Mouse (Mus musculus) cerebellum, postnatal 25 days (tissue): Measurements from ENCODE around the gene Prdx2.

ENCODE experiments used
- DNase-seq, 2 experiments: peaks; one replicate each; pipeline ENCODE4 v3.0.0; 2021; ENCODE audit warnings: mixed read lengths in 2 of 2

The Prdx2 gene

GRCm38 (mm10) chr8:84969241-84970134 is at the start of gene Prdx2, which contains the start of the genes Gm49661 and Rnaseh2a:
Gene Prdx2, plus strand, starts transcription at chr8:84969587.
Gene Gm49661, minus strand, starts transcription at chr8:84969433.
Gene Rnaseh2a, minus strand, starts transcription at chr8:84969767.
- DNase-seq: peak; percentile 85 to 91

- DNase-seq: no peak
These were observed 47.8 kb upstream of the Prdx2 start for GRCm38 (mm10) chr8:84921596-84921995.

DNA sequence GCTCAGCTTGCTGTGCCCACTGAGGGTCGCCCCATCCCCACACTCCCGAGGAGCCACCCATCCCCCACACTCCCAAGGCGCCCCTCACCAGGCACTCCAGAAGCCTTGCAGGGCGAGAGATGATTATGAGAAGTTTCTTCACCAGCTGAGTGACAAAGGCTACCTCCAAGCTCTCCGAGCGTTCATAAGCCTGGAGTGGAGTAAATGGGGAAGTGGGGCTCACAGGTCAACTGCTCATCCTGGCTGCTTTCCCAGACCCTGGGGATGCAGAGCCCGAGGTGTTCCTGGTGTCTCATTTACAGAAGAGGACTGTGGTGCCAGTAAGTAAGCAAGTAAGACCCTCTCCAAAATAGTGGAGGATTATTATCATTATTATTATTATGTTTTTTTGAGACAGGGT is 43.8 kb upstream of the Prdx2 start:
- no peak for DNase-seq

DNA sequence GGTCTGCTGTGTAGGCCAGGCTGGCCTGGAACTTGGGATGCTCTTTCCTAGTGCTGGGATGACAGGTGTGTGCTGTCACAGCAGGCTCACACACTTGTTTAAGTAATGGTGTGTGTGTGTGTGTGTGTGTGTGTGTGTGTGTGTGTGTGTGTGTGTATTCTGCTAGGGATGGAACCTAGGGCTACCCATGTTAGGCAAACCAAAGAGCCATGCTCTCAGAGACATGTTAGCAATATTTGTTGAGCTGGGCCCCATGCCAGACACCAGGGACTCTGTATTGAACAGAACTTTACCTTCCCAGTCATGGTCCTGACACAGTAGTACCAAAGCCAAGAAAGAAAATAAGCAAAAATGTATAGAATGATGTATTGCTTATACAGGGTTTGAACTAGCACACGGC is 41.9 kb upstream of the Prdx2 start:
- DNase-seq: no peak

- peak; percentile 85 to 92 for DNase-seq
These were observed 40.7 kb upstream of the Prdx2 start for GRCm38 (mm10) chr8:84928456-84929306.

GRCm38 (mm10) chr8:84930582-84930981 is 38.8 kb upstream of the Prdx2 start:
- DNase-seq: no peak

- no peak for DNase-seq
These were observed 35.4 kb upstream of the Prdx2 start for GRCm38 (mm10) chr8:84933767-84934559.

DNA sequence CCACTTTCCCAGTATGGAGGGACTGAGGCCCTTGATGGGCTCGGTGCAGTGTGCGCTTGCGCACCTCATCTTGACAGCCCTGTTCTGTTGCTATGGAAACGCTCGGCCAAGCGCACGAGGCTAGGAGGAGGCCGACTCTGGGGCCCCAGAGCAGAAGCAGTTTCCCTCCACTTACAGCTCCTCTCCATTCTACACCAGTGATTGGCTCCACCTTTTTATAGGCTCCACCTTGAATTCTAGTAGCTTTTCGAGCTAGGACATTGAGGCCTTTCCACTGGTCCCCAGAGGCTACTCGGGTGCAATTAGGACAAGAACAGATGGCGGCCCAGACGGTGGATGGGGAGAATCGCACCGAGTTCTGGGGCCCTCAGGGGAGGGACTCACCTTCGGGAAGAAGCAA is 34.5 kb upstream of the Prdx2 start:
- DNase-seq: peak; percentile 80 to 81

DNA sequence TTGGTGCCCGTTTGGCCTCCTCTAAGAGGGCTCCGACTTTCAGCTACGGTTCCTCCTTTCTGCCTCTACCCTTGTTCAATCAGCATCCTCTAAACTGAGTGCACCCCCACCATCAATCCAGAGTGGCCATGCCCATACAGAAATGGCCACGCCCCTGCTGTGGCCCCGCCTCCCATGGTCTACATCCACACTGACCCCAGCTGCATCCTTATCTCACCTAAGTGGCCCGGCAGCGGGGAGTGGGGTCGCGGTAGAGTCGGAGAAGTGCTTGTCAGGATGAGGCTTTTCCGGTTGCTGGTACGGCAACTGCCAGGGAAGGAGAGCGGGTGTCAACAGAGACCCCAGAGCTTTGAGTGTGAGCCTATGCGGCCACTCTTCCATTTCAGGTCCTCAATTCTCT is 33.9 kb upstream of the Prdx2 start:
- DNase-seq: peak; percentile 56 to 67

DNA sequence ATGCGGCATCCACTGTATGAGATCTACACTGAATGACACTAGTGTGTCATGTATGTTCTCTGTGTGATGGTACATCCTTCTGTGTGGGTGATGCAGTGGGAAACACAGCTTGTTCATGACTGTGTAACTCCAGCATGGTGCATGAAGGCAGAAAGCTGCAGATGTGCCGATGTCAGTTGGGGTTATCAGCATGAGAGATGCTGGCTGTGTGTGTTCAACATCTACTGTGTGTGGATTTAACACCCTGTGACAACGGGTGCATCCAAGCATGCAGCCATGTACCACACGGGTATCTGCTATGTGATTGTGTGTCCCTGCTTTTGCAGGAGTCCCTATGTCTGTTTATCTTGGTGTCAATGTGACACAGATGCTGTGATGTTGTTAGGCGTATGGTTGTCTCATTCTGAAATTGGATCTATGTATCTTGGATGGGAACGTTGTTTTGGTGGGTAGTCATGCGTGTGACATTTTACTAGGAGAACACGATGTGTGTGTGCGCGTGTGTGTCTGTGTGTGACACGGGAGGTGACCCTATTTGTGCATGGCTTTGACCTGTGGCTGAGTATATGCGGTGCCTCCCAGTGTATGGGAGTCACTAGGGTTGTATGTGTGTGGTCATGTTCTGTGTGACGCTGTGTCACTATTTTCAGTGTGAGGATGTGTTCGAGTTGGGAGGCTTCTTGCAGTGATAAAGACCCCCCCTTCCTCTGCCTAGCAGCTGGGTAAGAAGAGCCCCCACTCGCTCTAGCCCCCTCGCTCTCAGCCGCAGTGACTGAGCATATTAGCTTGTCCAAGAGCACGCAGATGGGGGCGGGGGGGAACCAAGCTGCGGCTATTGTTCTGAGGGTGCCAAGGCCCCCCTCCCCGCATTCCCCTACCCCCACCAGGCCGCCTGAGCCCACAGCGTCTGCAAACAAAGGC is 33.1 kb upstream of the Prdx2 start:
- DNase-seq: peak; percentile 55 to 67

DNA sequence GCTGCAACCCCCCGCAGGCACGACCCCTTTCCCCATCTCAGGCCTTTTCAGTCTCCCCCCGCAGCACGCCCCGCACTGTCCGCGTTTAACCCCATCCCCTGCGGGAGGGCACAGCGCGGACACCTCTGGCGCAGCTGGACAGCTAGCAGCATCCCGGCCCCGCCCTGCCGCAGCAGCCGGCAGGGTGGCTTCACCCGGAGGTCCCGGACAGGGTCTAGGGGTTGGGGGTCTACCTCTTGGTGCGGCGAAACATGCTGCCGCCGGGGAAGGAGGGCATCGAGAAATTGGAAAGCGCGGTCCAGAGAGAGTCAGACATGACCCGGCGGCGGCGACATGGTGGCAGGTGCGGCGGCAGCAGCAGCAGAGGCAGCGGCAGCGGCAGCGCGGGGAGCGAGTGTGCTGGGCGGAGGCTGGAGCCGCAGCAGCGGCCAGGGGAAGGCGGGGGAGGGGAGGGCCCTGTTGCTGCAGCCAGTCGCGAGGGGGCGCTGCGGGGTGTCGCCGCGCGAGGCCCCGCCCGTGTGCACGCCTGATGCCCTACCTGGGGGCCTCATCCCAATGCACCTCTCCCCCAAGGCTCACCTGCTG is 32.3 kb upstream of the Prdx2 start, which contains the start of gene Mast1:
TSS of gene Mast1 (minus strand) at position 398 of the 585 bp plus-strand sequence.
- DNase-seq: peak; percentile 92 to 97

DNA sequence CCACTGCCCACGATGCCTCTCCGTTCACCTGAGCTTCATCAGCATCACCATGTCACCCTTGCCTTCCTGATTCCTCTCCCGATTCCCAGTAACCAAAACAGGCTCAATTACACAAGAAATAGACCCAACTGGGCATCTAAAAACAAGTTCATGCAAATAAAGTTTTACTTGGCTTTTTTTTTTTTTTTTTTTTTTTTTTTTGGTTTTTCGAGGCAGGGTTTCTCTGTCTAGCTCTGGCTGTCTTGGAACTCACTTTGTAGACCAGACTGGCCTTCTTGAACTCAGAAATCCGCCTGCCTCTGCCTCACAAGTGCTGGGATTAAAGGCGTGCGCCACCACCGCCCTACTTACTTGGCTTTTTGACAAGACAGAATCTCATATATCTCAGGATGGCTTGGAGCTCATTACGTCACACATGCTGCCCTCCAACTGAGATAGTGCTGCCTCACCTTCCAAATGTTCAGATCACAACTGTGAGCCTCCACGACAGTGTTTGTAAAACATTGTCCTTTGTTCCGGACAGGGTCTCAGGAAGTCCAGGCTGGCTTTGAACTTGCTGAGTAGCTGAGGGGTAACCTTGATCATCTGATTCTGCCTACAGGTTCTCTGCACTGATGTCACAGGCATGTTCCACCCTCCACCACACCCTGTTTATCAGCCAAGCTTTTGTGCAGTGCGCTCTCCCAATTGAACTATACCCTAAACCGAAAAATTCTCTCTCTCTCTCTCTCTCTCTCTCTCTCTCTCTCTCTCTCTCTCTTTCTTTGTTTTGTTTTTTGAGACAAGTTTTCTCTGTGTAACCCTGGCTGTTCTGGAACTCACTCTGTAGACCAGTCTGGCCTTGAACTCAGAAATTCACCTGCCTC is 31.5 kb upstream of the Prdx2 start:
- no peak for DNase-seq

- no peak for DNase-seq
These were observed 25.7 kb upstream of the Prdx2 start for GRCm38 (mm10) chr8:84943699-84944098.

DNA sequence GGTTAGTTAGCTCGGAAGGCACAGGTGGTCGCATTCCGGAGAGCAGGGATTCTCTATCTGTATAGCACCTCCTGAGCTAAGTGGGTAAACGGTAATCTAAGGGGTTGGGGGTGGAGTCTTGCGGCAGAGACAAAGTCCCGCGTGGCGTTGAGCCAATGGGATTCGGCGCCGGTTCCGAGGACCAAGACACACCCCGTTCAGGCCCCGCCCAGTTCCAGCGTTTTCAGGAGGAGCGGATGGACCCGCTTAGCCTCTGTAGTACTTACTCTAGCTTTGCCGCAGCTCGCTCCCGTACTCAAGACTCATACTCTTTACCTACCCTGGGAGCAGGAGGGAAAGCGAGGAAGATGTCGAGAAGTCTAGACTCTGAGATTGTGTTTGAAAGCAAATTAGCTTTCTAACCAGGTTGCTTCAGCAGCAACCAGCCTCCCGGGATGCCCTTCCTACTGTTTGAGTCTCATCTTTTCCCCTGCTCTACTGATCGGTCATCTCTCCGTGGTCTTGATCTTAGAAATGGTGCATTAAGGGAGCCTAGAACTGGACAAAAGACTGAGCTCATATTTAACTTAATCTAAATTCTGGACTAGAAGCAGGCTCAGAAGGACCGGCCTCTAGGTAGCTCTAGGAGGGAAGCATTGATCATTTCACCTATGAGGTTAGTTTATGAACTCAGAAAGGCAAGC is 24.8 kb upstream of the Prdx2 start:
- peak; percentile 80 to 90 for DNase-seq

DNA sequence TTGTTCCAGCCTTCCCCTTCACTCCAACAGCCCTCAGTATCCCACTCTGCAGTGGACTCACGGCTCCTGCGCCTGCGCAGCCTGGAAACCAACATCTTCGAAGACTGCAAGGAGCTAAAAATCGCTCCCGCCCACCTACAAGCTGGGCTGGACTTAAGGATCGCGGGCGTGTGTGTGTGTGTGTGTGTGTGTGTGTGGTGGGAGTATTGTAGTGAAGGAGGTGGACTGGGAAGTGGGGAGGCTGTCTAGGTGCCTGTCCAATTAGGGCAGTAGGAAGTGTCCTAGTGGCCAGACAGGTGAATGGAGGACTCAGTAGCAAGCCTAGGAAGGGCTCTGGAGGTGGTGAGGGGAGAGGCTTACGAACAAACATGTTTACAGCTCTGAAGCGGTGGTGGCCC is 24.2 kb upstream of the Prdx2 start:
- DNase-seq: peak; percentile 62 to 70

- peak; percentile 76 to 85 for DNase-seq
These were observed 23.5 kb upstream of the Prdx2 start for GRCm38 (mm10) chr8:84945633-84946527.

DNA sequence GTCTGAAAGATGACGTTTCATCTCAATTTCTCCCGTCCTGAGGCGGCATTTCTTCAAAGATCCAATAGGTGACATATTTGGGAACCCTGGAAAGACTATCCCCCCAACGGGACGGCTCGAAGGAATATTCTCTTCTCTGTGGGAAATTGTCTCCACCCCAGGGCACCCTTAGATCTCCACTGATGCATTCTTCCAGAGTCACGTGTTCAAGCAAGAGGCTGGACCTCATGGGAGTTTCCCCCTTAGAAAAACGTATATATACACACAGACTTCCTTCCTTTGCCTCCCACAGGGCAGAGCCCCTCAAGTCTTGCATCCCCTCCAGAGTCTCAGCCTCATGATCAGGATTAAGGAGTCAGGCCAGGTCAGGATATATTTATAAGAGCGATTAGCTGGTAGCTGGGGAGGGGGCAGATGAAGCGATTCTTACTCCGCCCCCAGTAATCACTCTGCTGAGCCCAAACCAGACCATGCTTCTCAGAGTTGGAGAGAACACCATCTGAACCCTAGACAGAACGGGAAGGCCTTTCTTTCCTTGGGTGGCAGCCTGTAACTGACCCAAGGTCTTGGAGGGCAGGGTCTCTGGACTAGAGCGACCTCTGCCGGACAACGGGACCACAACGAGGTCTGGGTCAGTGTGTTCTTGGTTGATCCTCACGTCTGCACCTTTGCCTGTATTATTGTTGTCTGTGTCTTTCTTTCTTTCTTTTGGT is 22.7 kb upstream of the Prdx2 start, which contains the start of gene Rtbdn:
TSS of gene Rtbdn (plus strand) at position 464 of the 713 bp plus-strand sequence.
- DNase-seq: peak; percentile 76 to 84

DNA sequence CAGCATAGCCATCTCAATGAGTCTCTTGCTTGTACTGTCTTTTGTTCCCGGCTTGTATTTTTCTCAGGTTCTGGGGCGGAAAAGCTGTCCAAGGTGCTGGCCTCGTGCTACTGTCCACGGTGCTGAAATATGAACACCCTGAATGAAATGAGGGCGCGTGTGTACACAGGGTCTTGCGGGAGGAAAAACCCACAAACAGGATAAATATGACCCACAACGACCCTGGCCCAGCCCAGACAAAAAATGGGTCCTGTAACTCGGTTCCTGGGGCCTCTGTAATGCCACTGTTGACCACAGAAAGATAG is 22.2 kb upstream of the Prdx2 start:
- no peak for DNase-seq
